Mouse (Mus musculus) E14TG2a.4 (cell line): ENCODE measurements around the gene Ankmy2.
A peak's percentile ranks its signal among the peaks of the same experiment; 100 is the strongest.

Source experiments
- H3K27me3 ChIP-seq: 2 replicates; pipeline ENCODE4 v1.6.1; 2014; ENCODE audit warnings: low read length, control low read depth; ENCODE audit not compliant: insufficient read depth
- H3K36me3 ChIP-seq: 2 replicates; pipeline ENCODE4 v1.6.1; 2014; ENCODE audit warnings: low read length, control low read depth; ENCODE audit not compliant: insufficient read depth
- H3K4me1 ChIP-seq: replicated peaks from 2 replicates; pipeline ENCODE4 v1.6.1; 2014; ENCODE audit warnings: low read depth, low read length, control low read depth
- H3K4me3 ChIP-seq: replicated peaks from 2 replicates; pipeline ENCODE4 v1.5.1; 2014; ENCODE audit warnings: mild to moderate bottlenecking, low read length
- H3K9me3 ChIP-seq: 2 replicates; pipeline ENCODE4 v1.6.1; 2014; ENCODE audit warnings: low read length, control low read depth
- CTCF ChIP-seq: conservative IDR thresholded peaks from 2 replicates; pipeline ENCODE4 v1.5.1; 2014; ENCODE audit warnings: low read length
- NANOG ChIP-seq: IDR thresholded peaks from 2 replicates; pipeline ENCODE4 v1.6.1; 2014; ENCODE audit warnings: borderline replicate concordance, low read length, mixed read lengths
- POU5F1 ChIP-seq: IDR thresholded peaks from 2 replicates; pipeline ENCODE4 v1.6.1; 2014; ENCODE audit warnings: low read length, borderline replicate concordance

Gene Ankmy2

DNA sequence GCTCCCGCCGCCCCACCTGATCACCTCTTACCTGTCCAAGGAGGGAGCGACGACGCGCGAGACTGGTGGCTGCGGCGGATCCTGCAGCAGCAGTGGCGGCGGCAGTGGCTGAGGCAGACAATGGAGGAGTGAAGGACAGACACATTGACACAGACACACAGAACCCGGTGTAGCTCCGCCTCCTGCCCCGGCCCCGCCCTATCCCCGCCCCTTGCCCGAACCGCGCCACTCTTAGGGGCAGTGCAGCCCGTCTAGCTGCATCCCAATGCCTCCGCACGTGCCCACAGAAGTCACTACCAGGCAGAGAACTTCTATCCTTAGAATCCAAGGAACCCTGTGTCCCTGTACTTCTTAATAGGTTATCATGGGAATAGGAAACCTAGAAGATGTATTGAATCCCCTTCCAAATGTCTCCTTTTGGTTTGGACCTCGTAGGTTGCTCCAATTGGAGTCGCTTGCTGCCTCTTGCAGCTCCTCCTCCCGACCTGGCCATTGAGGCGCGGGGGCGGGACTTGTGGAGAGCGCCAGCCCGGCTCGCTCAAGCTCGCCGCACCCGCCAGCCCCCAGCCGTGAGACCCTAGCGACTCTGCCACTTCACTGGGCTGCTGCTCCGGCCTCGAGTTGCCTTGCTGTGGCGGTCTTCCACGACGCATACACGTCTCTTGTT, at the start of gene Ankmy2:
Gene Ankmy2, plus strand, starts transcription at position 478 of the 667 bp plus-strand sequence.
- no peaks in the 10 kb centered on the region for H3K27me3 ChIP-seq
- H3K9me3 ChIP-seq: no peaks in the 10 kb centered on the region
- H3K4me3 ChIP-seq: peak within 1 kb of the TSS; percentile 99
- TF ChIP-seq POU5F1: no peak
- peaks cover 11% of the 10 kb centered on the region for H3K36me3 ChIP-seq
- H3K4me1 ChIP-seq: peaks cover 54% of the 10 kb centered on the region

- no peaks in the 10 kb centered on the region for H3K27me3 ChIP-seq
- no peaks in the 10 kb centered on the region for H3K4me1 ChIP-seq
- TF ChIP-seq POU5F1 (no peak), NANOG (no peak), CTCF (no peak)
Measured at GRCm38 (mm10) chr12:36108442-36108841, 48.5 kb upstream of the Ankmy2 start.

DNA sequence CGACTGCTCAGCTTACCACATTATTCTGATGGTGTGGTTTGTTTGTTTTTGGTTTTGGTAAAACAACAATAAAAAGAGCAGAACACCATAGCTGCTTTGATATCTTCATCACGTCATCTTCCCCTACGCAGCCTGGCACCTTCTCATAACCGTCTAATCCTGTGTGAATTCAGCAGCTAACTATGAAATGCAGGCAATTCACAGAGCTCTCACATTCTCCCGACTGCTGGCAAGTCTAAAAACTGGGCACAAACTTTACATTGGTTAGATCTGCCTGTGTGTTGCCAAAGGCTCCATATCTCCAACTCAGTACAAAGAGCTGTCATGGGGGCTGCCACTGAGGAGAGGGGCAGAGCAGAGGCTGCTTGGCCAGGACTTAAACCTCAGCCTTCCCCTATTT, 46.5 kb upstream of the Ankmy2 start:
- H3K36me3 ChIP-seq: peaks cover 88% of the 10 kb centered on the region
- H3K9me3 ChIP-seq: peaks cover 14% of the 10 kb centered on the region
- no peak overlapping the region for H3K4me3 ChIP-seq
- no peaks in the 10 kb centered on the region for H3K4me1 ChIP-seq
- TF ChIP-seq POU5F1 (no peak), CTCF (no peak), NANOG (no peak)
- no peaks in the 10 kb centered on the region for H3K27me3 ChIP-seq

More at GRCm38 (mm10) chr12:36108442-36108841, 48.5 kb upstream of the Ankmy2 start:
- Histone ChIP-seq H3K9me3 (peaks cover 28% of the 10 kb centered on the region), H3K4me3 (no peak overlapping the region), H3K36me3 (peaks cover 82% of the 10 kb centered on the region)

- Histone ChIP-seq H3K9me3 (peaks cover 14% of the 10 kb centered on the region), H3K27me3 (no peaks in the 10 kb centered on the region), H3K4me1 (no peaks in the 10 kb centered on the region), H3K36me3 (peaks cover 93% of the 10 kb centered on the region), H3K4me3 (no peak overlapping the region)
- TF ChIP-seq NANOG (no peak), CTCF (no peak), POU5F1 (no peak)
Measured at GRCm38 (mm10) chr12:36111110-36111509, 45.8 kb upstream of the Ankmy2 start.

DNA sequence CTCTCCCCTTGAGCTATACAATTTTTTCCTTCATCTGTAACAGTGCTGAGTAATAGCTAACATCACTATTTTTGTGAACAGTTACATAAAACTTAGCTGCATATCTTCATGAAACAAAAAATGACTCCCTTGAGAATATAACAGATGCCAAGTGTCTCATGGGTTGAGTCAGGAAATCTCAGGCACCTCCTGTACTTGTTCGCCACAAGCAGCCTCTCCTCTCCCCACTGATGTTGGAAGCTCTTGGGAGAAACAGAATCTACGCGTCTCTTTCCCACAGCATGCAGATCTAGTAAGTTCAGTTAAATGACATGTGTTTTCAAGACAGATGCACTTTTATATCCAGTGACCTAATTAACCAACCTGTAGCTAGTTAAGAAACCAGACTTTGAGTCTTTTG, 44.8 kb upstream of the Ankmy2 start:
- Histone ChIP-seq H3K9me3 (peaks cover 13% of the 10 kb centered on the region), H3K4me1 (no peaks in the 10 kb centered on the region), H3K27me3 (no peaks in the 10 kb centered on the region), H3K36me3 (peaks cover 98% of the 10 kb centered on the region), H3K4me3 (no peak overlapping the region)
- TF ChIP-seq NANOG: no peak
- TF ChIP-seq CTCF: no peak
- no peak for TF ChIP-seq POU5F1

DNA sequence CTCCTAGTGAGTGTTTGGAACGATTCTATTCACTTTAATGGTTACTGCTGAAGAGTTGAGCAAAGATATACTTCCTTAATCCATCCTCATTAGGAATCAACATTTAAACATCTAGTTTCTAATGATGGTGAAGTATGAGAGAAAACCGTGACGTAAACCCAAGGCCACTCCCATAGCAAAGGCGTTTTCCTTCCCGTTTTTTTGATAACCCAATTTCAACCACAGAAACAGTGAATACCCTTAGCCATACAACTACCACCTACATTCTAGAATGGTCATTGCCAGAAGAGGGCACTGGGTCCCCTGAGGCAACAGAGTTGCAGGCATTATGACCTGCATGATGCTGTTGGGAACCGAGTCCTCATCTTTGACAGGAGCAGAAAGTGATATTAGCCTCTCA, 39.8 kb upstream of the Ankmy2 start:
- Histone ChIP-seq H3K36me3 (peaks cover 97% of the 10 kb centered on the region), H3K27me3 (no peaks in the 10 kb centered on the region), H3K9me3 (no peaks in the 10 kb centered on the region), H3K4me3 (no peak overlapping the region), H3K4me1 (no peaks in the 10 kb centered on the region)
- no peak for TF ChIP-seq NANOG
- TF ChIP-seq CTCF: no peak
- TF ChIP-seq POU5F1: no peak

GRCm38 (mm10) chr12:36119244-36119643, 37.7 kb upstream of the Ankmy2 start:
- TF ChIP-seq CTCF (no peak), NANOG (no peak), POU5F1 (no peak)
- Histone ChIP-seq H3K36me3 (peaks cover 97% of the 10 kb centered on the region), H3K4me1 (no peaks in the 10 kb centered on the region), H3K9me3 (no peaks in the 10 kb centered on the region), H3K4me3 (no peak overlapping the region), H3K27me3 (no peaks in the 10 kb centered on the region)

GRCm38 (mm10) chr12:36126049-36126448, 30.9 kb upstream of the Ankmy2 start:
- Histone ChIP-seq H3K4me1 (no peaks in the 10 kb centered on the region), H3K36me3 (peaks cover 99% of the 10 kb centered on the region), H3K9me3 (no peaks in the 10 kb centered on the region), H3K4me3 (no peak overlapping the region), H3K27me3 (no peaks in the 10 kb centered on the region)
- TF ChIP-seq CTCF: no peak
- no peak for TF ChIP-seq NANOG
- no peak for TF ChIP-seq POU5F1

DNA sequence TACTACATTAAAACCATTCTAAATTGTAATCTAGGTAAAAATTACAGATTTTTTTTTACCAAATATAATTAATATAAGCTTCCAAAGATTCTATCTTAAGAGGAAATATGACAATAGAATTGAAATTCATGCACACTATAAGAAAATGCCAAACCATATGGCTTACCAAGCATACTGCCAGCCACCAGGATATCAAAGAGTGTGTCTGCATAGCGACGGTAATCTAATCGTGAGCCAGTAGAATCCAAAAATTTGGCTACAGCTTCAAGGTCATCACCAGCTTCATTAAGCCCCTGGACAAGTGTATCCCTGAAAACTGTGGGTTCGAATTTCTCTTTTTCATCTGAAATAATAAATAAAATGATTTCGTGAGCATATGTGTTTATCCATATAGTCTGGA, 27.1 kb upstream of the Ankmy2 start:
- Histone ChIP-seq H3K4me3 (no peak overlapping the region), H3K27me3 (no peaks in the 10 kb centered on the region), H3K4me1 (no peaks in the 10 kb centered on the region), H3K36me3 (peaks cover 99% of the 10 kb centered on the region), H3K9me3 (no peaks in the 10 kb centered on the region)
- no peak for TF ChIP-seq POU5F1
- TF ChIP-seq NANOG: no peak
- TF ChIP-seq CTCF: no peak
